Mouse (Mus musculus): Measurements from ENCODE around the gene Hectd3. TPM values are rescaled to one million over a fixed set of nuclear protein-coding genes. Genes with fewer than 3 reads are reported as not detected.

The Hectd3 gene
- 42.2 and 45.7 TPM in 2 replicates for polyA plus RNA-seq (2012; rRNA removed)

- DNase-seq (ENCODE audit: extremely low spot score in 1 of 2, low spot score in 1 of 2), result peak in 1 of 2 experiments; percentile 73
Observed at GRCm38 (mm10) chr4:116995131-116995797, at the start of gene Hectd3. Gene Hectd3, plus strand, starts transcription at chr4:116995317.

GRCm38 (mm10) chr4:116951642-116952041, 43.5 kb upstream of the Hectd3 start:
- no peak for DNase-seq (ENCODE audit: extremely low spot score in 1 of 2, low spot score in 1 of 2)

GRCm38 (mm10) chr4:116954951-116955350, 40.2 kb upstream of the Hectd3 start:
- DNase-seq (ENCODE audit: extremely low spot score in 1 of 2, low spot score in 1 of 2), result no peak

GRCm38 (mm10) chr4:116976503-116976902, 18.6 kb upstream of the Hectd3 start:
- no peak for DNase-seq (ENCODE audit: extremely low spot score in 1 of 2, low spot score in 1 of 2)

- no peak for DNase-seq (ENCODE audit: extremely low spot score in 1 of 2, low spot score in 1 of 2)
Observed at GRCm38 (mm10) chr4:116985681-116986080, 9.4 kb upstream of the Hectd3 start.

- peak in 1 of 2 experiments; percentile 76 for DNase-seq (ENCODE audit: extremely low spot score in 1 of 2, low spot score in 1 of 2)
Observed at GRCm38 (mm10) chr4:116986400-116987121, 8.6 kb upstream of the Hectd3 start.

GRCm38 (mm10) chr4:116987122-116987456, 8.0 kb upstream of the Hectd3 start:
- DNase-seq (ENCODE audit: extremely low spot score in 1 of 2, low spot score in 1 of 2), result no peak

GRCm38 (mm10) chr4:116989731-116990130, 5.4 kb upstream of the Hectd3 start:
- no peak for DNase-seq (ENCODE audit: extremely low spot score in 1 of 2, low spot score in 1 of 2)

- DNase-seq (ENCODE audit: extremely low spot score in 1 of 2, low spot score in 1 of 2), result peak; percentile 63 to 95
Observed at GRCm38 (mm10) chr4:116991366-116991765, 3.8 kb upstream of the Hectd3 start.

- DNase-seq (ENCODE audit: extremely low spot score in 1 of 2, low spot score in 1 of 2), result peak; percentile 92 to 97
Observed at GRCm38 (mm10) chr4:116993672-116994621, 1.2 kb upstream of the Hectd3 start, which contains the start of gene Urod. Gene Urod, minus strand, starts transcription at chr4:116994413.

- no peak for DNase-seq (ENCODE audit: extremely low spot score in 1 of 2, low spot score in 1 of 2)
Observed at GRCm38 (mm10) chr4:116995798-116996135, 650 bp downstream of the Hectd3 start.

- DNase-seq (ENCODE audit: extremely low spot score in 1 of 2, low spot score in 1 of 2), result no peak
Observed at GRCm38 (mm10) chr4:116999513-117000154, 4.5 kb downstream of the Hectd3 start.

- DNase-seq (ENCODE audit: extremely low spot score in 1 of 2, low spot score in 1 of 2), result no peak
Observed at GRCm38 (mm10) chr4:117001957-117002356, 6.8 kb downstream of the Hectd3 start.

GRCm38 (mm10) chr4:117002543-117003521, 7.7 kb downstream of the Hectd3 start:
- peak in 1 of 2 experiments; percentile 82 for DNase-seq (ENCODE audit: extremely low spot score in 1 of 2, low spot score in 1 of 2)

- no peak for DNase-seq (ENCODE audit: extremely low spot score in 1 of 2, low spot score in 1 of 2)
Observed at GRCm38 (mm10) chr4:117004649-117005048, 9.5 kb downstream of the Hectd3 start.

GRCm38 (mm10) chr4:117005611-117006400, 10.7 kb downstream of the Hectd3 start:
- DNase-seq (ENCODE audit: extremely low spot score in 1 of 2, low spot score in 1 of 2), result no peak

GRCm38 (mm10) chr4:117007058-117007457, 11.9 kb downstream of the Hectd3 start:
- DNase-seq (ENCODE audit: extremely low spot score in 1 of 2, low spot score in 1 of 2), result no peak

- DNase-seq (ENCODE audit: extremely low spot score in 1 of 2, low spot score in 1 of 2), result no peak
Observed at GRCm38 (mm10) chr4:117010231-117010630, 15.1 kb downstream of the Hectd3 start.

- no peak for DNase-seq (ENCODE audit: extremely low spot score in 1 of 2, low spot score in 1 of 2)
Observed at GRCm38 (mm10) chr4:117013596-117013995, 18.5 kb downstream of the Hectd3 start.

Data from frontal cortex, adult 2 months (tissue).